Mouse (Mus musculus) v-Abl transformed pro-B cells (cell line): Measurements from ENCODE around the gene Wsb1.
"Not testable (repeated sequence)": the region's sequence is repeated elsewhere in the genome, so short reads cannot be mapped to it uniquely, and the experiment has no call there.

Experiments used
- in situ Hi-C, 2 experiments: fragments of 400-800 bp; cut with MboI; formaldehyde crosslinking; loops; one replicate each; pipeline ENCODE4 v1.15.1; 2025; ENCODE audit not compliant: unreplicated experiment in 2 of 2

The Wsb1 gene

DNA sequence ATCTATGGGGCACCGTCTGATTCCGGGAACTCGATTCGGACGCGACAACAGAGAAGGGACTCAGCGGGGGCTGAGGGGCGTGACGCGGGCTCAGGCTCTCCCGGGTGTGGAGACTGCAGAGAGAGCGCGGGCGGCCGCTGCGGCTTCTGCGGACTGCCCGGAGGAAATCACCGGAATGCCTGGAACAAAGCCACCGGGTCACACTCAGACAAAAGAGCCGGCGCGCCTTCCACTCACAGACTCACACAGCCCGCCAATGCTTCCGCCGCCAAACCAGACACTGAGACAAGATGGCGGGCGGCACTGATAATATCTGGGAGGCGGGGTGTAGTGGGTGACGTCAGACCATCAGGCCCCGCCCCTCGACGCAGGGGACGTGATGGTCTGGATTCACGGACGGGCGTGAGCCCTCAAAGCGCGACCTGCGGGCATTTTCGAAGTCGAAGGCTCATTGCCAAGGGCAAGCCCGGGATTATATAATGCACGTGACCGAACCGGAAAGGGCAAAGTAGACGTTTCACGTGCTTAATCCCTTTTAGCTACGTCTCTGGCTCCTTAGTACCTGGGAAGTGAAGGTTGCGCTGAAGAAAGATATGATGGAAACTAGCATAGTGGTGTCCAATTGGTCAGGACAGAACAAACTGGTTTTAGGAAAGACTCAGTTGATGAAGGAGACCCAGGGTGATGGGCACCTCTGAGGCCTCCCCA, at the start of gene Wsb1:
Gene Wsb1 (minus strand): TSS at position 281 of the 708 bp plus-strand sequence.
- in situ Hi-C loops = no loop called here

DNA sequence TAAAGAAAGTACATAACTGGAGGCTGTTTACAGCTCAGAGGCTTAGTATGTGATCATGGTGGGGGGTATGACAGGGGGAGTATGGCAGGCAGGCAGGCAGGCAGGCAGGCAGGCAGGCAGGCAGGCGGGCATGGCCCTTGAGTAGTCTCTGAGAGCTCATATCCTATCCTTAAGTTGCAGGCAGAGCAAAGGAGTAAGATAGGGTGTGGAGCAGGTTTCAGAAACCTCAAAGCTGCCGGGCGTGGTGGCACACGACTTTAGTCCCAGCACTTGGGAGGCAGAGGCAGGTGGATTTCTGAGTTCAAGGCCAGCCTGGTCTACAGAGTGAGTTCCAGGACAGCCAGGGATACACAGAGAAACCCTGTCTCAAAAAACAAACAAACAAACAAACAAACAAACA, 49.8 kb upstream of the Wsb1 start:
- in situ Hi-C loops = not testable (repeated sequence)

DNA sequence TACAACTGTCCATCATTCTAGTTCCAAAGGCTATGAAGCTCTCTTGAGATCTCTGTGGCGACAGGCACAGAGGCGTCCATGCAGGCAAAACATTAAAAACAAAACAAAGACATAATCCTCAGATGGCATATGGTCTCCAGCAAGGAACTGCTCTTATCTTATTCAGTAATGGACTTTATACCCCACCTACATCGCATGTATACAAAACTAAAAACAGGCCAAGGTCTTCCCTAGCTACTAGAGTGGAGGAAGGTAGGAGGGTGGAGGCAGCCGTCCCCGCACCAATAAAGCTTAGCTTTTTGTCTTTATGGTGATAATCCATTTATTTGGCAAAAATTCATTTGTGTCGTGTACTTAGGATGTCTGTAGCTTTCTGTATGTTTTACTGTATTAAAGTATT, 48.6 kb upstream of the Wsb1 start:
- in situ Hi-C loops = no loop called here

DNA sequence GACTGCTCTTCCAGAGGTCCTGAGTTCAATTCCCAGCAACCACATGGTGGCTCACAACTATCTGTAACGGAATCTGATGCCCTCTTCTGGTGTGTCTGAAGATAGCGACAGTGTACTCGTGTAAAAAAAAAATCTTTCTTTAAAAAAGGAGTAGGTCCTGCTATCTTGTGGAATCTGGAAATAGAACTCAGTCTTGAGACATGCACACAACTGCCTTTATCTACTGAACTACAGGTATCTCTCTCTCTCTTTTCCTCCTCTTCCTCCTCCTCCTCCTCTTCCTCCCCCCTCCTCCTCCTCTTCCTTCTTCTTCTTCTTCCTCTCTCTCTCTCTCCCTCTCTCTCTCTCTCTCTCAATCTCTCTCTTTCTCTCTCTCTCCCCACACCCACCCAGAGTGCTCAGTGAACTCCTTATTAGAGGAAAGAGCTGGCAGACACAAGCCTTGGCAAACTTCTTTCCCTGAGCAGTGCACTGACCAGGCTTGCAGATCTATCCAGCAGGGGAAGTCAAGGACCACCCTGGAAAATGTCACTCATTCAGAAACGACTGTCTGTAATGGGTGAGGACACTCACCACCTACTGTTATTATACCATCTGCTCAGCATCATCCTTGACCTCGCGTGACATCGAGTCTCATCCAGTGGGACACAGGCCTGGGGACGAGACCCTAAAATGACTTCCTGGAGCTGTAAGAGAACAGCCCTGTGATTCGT, 45.4 kb upstream of the Wsb1 start:
- in situ Hi-C loops = loop anchor here (5.0 to 10.0 kb wide), 6 partner anchors 78 to 453 kb away; no protein-coding TSS in a partner anchor

DNA sequence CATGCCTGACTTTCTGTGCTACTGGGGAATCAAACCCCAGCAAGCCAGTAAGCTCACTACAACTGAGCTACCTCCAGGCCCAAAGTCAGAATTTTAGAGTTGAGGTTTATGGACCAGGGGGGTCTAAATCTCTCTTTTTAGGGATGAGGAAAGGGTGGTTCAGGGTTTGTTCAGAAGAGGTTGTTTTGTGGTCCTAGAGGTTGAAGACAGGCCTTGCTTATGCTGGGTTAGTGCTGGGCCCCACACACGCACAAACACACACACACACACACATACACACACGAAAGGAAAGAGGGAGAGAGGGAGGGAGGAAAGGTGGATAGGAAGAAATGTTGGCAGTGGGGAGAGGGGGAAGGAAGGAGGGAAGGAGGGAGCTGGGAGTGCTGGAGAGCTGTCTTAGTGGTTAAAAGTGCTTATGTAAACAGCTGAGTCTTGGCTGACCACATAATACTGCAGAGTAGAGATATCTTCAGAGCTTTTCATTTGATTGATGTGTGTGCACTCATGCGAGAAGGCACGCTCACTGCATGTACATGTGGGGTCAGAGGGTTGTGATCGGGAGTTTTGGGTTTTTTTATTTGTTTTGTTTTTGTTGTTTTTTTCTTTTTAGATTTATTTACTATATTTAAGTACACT, 42.5 kb upstream of the Wsb1 start, which contains the start of gene Gm9964:
Gene Gm9964 (minus strand): TSS at position 51 of the 636 bp plus-strand sequence.
- in situ Hi-C loops = loop anchor here (5.0 to 10.0 kb wide), 6 partner anchors 75 to 450 kb away; no protein-coding TSS in a partner anchor

DNA sequence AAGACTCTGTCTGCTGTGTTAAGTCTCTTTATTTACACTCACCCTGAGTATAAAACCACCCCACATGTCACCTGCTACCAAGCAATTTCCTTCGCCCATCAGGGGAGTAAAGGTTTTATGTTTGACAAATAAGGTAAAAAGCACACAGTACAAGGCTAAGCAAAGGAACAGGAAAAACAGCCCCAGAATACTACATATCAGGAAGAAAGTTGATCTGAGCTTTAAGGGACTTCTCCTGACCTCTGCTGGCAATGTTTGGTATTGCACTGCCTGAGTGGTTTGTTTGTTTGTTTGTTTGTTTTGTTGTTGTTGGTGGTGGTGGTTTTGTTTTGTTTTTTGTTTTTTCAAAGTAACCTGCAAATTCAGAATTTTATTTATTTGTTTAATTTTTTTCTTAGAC, 41.7 kb upstream of the Wsb1 start:
- in situ Hi-C loops = loop anchor here (5.0 to 10.0 kb wide), 6 partner anchors 74 to 449 kb away; no protein-coding TSS in a partner anchor

DNA sequence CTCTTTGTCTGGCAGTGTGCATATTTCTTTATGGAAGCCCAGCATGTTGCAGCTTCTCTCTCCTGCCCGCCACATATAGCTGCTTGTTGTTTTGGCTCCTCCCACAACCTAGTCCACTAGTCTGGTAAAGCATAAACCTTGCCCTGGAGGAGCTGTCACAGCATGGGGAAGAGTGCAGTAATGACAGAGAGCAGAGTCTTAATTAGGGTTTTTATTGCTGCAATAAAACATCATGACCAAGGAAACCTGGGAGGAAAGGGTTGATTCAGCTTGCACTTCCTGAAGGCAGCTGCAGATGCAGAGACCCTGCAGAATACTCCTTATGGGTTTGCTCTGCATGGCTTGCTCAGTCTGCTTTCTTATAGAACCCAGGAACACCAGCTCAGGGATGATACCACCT, 39.5 kb upstream of the Wsb1 start:
- in situ Hi-C loops = loop anchor here (5.0 to 10.0 kb wide), 3 partner anchors 72 to 339 kb away; no protein-coding TSS in a partner anchor

DNA sequence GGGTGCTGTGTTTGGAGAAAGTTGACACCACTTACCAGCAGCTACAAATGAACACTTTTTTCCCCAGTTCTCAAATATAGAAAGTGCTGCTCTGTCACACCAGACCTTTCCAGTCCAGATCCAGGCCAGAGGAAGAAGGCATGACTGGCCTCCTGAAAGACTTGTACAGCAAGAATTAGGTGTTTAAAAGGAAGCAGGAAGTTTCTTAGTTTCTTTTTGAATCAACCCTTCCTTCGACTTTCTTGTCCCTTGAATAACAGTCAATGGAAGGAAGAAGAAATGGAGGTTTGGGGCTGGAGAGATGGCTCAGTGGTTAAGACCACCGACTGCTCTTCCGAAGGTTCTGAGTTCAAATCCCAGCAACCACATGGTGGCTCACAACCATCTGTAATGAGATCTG, 38.6 kb upstream of the Wsb1 start:
- in situ Hi-C loops = loop anchor here (5.0 to 10.0 kb wide), 3 partner anchors 71 to 338 kb away; no protein-coding TSS in a partner anchor

DNA sequence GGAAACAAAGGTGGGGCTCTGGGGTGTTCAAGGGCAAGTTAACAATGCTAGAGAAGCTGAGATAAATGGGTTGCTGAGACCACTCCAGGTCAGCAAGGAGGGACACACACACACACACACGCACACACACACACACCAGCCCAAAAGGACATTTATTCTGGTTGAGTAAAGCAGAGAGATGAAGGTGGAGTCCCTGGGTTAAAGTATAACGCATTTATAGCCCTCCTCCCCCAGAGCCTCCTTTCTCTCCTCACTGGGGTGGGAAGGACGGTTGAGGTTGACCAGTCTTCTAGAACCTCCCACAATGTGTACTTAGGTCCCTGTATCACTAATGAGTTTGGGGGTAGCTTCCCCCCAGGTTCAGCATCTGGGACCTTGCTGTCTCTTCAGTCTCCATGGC, 37.7 kb upstream of the Wsb1 start:
- in situ Hi-C loops = loop anchor here (5.0 to 10.0 kb wide), 3 partner anchors 70 to 337 kb away; no protein-coding TSS in a partner anchor

DNA sequence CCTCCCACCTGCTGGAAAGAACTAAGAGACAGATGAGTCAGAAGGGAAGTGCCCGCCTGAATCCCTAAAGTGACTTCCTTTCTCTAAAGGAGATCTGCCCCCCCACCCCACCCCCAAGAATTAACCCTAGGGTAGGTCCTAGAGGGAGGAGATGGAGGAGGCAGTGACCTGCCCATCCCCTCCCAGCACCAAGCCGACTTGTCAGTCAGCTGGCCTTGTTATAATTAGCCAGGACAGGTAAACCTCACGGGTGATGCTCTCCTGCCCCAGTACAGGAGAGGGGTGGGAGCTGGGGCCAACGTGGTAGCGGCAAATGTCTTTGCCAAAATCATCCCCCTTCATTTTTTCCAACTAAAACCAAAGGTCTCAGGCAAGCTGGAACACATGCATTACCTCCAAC, 37.2 kb upstream of the Wsb1 start:
- in situ Hi-C loops = loop anchor here (5.0 to 10.0 kb wide), 3 partner anchors 69 to 337 kb away; no protein-coding TSS in a partner anchor

DNA sequence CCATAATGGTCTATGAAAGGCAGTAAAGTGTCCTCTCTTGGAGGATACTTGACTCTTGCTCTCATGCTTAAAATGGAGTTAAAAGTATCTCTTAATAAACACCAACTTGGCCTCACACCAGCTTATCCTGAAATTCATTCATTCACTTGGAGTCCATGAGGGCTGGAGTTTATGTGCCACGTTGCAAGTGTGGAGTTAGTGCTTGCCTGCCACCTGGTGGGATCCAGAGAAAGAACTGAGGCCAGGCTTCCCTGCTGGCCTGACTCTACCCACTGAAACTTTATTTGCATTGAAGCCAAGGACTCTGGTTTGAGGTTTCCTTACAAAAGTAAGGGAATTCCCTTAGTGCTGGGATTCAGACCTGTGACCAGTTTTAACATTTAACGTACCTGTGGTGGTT, 36.0 kb upstream of the Wsb1 start:
- in situ Hi-C loops = loop anchor here (5.0 to 10.0 kb wide), 3 partner anchors 68 to 336 kb away; no protein-coding TSS in a partner anchor

DNA sequence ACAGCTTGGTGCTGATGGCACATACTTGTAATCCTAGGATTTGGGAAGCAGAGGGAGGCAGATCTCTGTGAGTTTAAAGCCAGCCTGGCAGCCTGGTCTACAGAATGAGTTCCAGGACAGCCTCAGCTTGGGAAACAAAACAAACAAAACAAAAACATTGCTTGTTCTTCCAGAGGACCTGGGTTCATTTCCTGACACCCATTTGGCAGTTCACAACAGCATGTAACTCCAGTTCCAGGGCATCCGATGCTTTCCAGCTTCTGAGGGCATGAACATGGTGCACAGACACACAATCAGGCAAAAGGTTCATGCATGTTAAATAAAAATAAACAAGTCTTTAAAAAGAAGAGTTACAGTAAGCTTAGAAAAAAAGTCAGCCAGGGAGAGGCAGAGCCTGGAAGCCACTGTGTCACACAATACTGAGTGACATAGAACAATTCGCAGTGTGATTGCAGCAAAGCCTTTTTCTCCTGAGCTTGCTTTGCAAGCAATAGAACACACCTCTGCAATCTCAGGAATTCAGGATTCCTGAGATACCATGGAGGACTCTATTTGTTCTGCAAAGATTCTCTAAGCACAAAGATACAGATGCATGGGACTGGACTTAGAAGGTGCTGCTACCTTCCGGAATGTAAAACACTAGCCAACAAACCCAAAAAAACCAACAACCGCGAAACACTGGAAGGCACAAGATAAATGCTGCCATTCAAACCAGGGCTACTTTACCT, 34.6 kb upstream of the Wsb1 start:
- in situ Hi-C loops = no loop called here

DNA sequence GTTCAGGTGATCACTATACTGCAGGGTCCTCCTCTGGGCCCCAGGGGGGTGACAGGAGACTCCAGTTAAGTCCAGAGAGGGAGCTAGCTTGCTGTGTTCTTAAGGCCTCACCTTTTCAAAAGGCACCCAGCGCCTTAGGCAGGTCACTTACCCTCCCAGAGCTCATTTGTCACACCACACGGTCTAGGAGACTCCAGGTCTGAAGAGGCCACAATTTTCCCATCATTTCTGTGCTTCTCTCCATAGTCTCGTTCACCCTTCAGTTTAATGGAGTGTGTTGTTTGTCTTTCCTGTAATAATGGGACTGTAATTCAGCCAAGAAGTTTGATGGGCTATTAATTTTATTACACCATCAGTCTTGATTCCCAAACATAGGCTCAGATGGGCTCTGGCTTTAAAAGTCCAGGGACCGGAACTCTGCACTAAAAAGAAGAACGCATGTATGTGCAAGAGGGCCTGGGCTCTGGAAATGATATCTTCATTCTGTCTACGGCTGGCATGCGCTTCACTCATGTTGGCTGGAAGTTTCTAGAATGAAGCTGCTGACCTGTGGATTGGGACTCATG, 33.9 kb upstream of the Wsb1 start:
- in situ Hi-C loops = no loop called here

DNA sequence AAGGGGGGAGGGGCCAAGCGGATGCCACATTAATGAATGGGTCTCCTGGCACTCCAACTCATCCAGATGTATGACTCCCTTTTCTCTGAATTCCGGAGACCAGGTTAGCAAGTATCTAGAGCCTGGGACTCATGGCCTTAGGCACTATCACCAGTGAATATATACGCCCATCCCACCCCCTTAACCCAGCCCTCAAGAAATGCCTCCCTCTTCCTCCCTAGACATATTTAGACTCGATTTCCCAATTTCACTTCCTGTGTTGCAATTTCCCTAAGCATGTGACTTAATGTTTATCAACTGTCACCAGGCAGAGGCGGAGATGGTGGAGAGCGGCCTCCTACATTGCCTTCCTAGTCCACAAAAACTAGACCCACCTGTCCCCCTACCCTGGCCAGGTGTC, 33.0 kb upstream of the Wsb1 start:
- in situ Hi-C loops = no loop called here

DNA sequence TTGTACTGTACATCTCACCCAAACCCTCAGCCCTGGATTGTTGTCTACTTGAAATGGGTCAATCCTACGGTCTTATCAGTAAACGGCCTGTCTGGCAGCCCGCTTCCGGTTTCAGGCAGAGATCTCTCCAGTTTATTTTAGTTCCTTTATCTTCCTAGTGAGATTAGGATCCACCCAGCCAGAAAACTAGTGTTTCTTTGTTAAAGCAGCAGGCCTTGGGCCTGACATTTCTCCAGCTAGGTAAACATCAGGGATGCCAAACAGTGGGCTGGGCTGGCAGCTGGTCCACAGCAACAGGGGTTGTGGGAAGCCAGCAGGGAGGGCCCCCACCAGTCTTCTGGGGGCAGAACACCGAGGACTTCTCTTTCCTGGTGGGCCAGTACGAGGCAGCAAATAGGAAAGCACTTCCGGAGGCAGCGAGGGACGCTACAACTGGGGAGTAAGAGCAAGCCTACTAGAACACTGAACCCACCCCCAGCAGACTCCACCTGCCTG, 31.9 kb upstream of the Wsb1 start:
- in situ Hi-C loops = no loop called here

DNA sequence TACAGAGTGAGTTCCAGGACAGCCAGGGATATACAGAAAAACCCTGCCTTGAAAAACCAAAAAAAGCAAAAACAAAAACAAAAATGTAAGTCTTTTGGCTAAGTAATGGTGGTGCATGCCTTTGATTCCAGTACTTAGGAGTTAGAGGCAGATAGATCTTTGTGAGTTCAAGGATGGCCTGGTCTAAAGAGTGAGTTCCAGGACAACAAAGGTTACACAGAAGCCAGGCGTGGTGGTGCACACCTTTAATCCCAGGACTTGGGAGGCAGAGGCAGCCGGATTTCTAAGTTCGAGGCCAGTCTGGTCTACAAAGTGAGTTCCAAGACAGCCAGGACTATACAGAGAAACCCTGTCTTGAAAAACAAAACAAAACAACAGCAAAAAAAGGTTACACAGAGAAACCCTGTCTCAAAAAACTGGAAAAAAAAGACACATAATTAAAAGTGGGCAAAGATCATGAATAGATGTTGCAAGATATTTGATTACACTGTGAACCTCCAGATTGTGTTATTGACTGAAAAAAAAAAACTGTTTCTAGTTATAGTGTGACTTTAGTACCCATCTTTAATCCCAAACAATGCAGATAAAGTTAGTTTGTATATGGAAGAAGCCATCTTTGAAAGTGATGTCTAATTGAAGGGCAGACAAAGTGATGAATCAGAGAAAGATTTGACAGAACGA, 29.0 kb upstream of the Wsb1 start:
- in situ Hi-C loops = no loop called here

DNA sequence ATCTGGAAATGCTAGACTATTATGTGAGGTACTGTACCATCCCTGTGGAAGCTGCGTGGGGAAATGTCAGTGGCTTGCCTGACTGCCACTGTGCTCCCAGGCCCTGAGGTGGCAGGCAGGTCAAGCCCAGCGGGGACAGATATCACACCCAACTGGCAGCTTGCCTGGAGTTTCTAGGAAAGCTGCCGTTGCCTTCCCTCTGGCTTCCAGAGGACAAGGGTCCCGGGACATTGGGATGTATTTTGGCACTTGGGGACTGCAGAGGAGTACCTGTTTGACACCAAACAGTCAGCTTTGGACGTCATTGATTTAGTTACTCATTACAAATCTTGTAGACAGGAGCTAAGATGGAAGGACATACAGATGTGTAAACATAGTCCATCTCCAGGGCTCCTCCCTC, 26.9 kb upstream of the Wsb1 start:
- in situ Hi-C loops = no loop called here

DNA sequence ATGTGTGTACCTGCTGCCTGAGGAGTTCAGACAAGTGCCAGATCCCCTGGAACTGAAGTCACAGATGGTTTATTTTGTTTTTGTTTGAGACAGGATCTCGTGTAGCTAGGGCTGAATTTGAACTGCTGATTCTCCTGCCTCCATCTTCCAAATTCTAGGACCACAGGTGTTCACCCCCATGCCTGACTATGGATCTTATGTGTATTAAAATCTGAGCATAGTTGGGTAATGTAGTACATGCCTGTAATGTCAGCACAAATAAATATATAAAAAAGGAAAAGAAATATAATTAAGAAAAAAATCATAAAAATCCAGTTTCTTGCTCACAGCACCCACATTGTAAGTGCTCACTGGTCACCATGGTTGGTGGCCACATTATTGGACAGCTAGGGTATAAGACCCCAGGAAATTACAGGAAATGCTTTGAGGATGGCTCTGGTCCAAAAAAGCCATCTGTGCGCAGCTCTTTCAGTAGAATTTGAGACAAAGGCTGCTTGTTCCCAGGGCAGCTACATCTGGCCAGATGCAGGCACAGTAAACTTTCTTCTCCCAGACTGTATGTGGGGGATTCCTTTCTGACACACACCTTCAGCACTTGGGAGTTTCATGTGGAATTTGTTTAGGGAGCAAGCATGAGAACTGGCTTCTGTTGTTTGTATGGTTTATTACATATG, 25.4 kb upstream of the Wsb1 start:
- in situ Hi-C loops = no loop called here

DNA sequence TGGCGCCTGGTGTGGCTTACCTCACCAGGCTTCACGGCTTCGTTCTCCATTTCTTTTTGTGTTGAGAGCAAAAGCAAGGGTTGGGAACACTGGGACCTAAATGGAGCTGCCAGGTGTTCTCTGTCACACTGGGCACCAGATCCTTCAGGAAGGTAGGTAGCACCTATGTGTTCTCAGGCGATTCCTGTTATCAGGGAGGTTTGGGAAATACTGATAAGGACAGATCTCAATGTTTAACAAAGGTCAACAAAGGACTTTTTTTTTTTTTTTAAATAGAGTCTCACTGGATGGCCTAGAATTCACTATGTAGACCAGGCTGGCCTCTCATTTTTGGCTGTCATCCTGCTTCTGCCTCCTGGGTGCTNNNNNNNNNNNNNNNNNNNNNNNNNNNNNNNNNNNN, 19.3 kb upstream of the Wsb1 start:
- in situ Hi-C loops = no loop called here
